Mouse (Mus musculus) CD4-positive, CD25-positive, alpha-beta regulatory T cell, adult 2 months (primary cell): ENCODE measurements around the gene Chdh.

Experiments
- DNase-seq: peaks from one replicate; pipeline ENCODE4 v3.0.0-alpha.2; 2012; ENCODE audit warnings: low read depth, low spot score

Chdh gene

DNA sequence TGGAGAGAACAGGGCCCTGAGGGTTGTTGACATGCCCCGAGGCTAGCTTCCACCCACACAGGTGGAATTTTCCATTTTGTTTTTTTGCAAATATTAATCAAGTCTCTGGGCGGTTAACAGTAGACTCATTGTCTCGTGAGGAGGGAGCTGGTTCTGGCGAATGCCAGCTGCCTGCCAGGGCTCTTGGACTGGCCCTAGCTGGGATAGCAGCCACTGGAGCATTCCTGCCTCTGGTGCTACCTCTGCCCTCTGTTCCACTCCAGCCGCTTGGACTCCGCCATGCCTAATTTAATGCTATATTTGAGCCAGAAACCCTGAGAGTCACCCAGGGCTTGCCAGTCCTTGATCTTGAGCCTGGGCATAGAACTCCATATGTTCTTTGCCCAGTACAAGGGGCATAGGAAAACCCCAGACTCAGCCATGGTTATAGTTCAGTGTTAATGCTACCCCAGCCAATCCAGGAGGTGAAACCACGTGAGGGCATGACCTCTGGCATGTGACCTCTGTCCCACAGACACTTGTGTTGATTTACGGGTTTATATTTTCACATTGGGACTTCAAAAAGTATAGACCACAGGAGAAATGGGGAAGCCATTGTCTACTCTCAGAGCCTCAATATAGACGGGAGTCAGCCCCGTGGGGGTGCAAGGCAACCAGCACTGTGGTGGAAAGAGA lies 3.2 kb downstream of the Chdh start:
- peak; percentile 29 for DNase-seq

DNA sequence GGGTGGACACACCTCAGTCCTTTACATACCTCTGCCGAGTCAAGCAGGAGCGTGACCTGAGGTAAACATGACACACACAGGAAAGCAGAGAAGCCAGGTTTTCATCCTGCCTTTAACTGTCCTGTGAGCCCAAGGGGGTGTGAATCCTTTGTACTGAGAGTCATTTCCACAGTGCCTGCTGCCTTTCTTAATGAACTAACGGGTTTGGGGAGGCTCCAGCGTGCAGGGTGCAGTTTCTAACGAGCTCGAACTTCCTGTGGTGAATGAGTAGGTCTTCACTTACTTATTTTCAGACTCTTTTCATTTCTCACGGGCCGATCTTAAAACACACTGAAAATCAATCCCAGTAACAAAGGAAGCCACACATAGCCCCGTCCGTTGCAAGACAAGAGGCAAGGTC lies 5.7 kb downstream of the Chdh start:
- peak; percentile 53 for DNase-seq

DNA sequence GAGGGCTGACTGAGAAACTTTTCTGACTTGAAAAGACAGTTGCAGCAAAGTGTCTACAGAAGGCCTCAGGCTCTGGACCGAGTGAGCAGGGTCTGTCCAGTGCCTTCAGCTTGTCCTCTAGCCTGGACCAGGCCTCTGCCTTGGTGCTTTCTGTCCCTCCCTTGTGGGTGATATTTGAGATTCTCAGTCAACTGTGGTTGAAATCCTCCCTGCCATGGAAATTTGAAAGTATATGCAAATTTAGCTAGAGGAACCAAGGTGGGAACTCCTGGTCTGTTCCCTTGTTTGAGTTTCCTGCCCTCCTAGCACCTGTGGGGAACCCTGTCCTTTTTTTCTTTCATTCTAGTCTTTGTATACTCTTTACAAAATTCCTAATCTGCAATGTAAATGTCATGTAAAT lies 6.2 kb downstream of the Chdh start:
- no peak for DNase-seq

DNA sequence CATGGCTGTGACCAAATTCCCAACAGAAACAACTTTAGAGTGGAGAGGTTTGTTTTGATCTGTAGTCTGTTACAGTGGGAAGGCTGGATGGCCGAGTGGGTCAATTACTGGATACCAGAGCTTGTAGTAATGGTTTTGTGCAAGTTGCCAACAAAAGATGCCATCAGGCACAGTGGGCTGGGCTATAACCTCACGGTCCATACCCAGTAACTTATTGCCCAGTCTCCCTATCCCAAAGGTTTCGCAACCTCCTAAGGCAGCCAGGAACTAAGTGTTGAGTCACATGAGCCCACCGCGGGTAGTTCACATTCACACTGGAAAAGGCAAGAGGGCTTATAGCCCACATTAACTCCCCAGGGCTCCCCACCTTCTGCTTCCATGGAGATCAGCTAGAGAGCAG lies 7.8 kb downstream of the Chdh start:
- no peak for DNase-seq

DNA sequence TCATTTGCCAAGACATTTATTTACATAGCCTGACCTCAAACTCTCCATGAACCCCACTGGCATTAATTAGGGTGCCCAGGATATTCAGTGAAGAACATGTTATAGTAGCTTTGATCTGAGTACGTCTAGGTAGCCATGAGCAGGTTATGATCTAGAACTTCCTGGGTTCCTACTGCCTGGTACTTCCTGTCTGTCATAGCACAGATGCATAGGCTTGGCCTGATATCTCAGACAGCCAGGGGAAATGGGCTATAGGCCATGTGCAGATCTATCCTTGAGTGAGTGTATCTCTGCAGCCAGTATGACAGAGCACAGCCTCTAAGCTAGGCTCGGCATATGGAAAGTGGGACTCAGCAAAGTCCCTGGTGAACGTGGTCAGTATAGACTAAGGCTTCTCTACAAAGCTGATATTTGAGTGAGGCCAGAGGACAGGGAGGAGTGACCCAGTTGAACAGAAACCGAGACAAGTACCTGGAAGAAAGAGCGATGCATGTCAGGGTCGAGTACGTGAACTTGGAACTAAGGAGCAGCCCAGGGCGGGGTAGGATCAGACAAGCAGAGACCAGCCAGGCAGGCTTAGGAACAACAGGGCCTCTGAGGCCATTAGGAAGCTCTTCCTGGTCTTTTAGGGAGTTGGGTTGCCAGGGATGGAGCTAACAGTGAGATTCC lies 9.1 kb downstream of the Chdh start:
- DNase-seq, result peak; percentile 22

DNA sequence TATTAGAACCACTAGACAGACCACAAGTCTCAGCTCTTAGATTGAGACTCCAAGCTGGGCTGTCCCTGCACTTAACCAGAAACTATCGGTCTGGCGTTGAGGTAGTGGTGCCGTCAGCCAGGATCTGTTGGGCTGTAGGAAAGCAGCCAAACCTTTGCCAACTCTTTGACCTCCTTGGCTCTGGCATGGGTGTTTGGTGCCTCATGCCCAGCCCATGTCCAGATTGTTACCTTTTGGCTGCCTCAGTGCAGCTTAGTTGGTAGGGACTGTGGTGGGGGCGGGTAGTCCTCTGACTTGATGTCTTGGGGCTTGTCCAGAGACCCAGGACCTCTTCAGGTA lies 9.6 kb downstream of the Chdh start:
- no peak for DNase-seq

DNA sequence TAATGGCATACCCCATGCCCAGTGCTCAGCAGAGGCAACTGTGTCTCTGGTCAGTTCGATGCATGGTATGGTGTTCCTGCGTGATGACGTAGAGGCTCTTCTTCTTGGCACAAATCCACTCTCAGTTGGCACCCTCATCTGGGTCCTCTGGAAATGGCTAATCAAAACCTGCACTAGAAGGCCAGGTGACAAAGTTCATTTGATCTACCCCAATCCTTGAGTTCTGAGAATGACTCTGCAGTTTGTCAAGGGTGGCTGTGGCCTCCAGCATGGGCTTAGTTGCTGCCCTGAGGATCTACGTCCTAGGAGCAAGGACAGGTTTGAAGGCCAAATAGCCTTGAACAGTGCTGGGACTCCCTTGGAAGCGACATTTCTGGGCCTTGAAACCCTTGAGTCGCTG lies 10.0 kb downstream of the Chdh start:
- DNase-seq, result no peak

DNA sequence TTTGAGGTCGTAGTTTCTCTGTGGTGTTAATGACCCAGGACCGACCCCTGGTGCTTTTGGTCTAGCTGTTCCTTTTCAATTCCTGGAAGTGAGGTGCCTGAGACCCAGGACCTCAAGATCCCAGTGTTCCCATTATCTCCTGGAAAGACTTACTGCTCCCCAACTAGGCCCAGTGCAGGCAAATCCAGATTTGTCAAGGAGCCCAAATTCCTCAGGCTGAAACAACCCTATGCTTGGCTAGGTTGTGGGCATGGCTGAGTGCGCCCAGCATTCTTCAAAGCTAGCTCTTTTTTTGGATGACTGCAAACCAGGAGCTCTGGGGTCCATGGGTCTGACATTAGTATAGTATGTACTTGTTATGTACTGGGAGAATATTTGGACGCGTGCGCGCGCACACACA lies 10.6 kb downstream of the Chdh start:
- no peak for DNase-seq

DNA sequence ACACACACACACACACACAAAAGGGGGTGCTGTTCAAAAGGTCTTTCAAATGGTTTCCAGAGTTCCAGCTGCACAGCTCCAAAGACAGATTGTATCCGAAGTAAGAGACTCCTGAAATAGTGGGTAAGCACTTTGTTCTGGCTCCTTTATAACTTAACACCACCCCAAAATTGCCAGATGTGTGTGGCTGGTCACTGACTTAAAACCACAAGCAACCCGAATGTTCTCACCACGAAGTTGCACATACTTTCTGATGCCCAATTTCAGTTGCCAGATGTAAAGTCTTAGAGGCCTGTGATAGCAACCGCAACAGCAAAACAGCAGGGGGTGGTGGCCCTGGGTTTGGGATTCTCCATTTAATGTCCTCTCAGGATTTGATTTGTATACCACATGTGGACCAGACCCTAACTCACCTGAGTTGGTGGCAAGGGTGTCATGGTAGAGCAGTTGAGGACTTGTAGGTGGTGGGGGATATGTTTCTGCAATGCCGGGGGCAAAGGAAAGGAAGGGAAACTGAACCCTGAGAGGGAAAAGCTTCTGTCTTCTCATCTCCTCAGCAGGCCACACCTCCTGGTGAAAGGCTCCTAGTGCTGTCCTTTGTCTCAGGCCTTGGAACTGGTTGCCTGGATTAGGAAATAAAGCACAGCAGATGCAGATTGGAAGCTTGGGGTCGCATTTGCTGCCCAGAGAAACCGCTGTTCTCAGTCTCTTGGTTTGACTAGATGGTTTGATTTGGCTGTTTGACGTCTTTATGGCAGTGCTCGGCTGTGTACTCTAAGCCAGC lies 11.2 kb downstream of the Chdh start:
- DNase-seq, result no peak

DNA sequence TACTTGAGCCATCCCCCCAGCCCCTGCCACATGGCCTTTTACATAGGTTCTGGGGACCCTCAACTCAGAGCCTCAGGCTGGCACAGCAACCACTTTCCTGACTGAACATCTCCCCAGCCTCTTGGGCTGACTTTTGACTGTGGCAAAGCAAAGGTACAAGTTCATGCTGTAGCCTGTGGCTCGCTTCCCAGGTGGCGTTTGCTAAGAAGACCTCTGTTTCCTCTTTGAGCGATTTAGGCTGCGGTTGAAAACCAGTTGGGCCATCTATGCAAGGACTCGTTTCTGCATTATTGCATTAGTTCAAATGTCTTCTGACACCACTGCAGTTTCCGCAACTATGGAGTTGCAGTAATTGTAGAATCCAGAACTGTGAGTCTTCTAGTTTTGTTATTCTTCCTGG lies 13.6 kb downstream of the Chdh start:
- no peak for DNase-seq

DNA sequence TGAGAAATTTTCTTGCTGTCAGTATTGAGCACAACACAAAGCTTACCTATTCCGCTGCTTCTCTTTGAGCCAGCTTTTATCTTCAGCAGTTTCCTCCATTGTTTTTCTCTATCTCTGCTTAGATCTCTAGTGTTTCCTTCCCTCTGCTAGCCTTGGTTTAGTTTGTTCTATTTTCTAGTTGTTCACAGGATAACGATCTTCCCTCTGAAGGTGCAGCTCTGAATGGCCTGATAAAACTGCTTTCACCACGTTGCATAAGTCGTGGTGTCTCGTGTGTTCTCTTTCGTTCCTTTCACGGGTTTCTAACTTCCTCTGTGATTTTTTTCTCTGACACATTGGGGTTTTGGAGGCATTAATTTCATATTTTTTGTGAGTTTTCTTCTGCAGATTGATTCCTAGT lies 15.6 kb downstream of the Chdh start:
- DNase-seq, result peak; percentile 55

DNA sequence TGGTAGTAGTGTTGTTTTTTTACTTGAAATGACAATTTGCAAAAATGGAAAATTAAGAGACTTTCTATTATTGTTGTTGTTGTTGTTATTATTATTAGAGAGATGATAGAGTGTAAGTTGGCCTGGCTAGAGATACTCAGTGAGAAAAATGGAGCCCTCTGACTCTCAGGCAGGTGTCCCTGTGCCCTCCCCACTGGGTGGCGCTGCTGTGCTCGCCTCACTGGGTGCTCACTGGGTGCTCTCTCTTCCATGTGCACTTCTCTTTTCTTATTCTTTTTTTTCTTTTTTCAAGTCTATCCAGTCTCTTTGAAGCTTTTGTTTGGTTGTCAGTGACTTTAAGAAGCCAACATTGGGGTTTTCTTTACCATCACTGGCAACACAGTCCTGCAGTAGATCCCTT lies 18.6 kb downstream of the Chdh start:
- DNase-seq, result peak; percentile 83

DNA sequence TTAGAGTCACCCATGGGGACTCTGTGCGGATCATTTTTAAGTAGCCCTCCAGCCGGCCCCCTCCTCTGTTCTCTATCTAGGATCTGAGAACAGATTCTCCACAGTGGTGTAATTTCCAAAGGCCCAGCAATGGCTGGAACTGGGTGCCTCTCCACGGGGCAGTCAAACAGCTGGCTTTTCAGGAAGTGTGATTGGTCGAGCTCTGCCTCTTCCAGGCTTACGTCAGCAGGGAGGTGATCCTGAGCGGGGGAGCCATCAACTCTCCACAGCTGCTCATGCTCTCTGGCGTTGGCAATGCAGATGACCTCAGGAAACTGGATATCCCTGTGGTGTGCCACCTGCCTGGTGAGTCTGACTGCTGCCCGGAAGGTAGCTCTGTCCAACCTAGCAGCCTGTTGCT lies 24.6 kb downstream of the Chdh start:
- no peak for DNase-seq

DNA sequence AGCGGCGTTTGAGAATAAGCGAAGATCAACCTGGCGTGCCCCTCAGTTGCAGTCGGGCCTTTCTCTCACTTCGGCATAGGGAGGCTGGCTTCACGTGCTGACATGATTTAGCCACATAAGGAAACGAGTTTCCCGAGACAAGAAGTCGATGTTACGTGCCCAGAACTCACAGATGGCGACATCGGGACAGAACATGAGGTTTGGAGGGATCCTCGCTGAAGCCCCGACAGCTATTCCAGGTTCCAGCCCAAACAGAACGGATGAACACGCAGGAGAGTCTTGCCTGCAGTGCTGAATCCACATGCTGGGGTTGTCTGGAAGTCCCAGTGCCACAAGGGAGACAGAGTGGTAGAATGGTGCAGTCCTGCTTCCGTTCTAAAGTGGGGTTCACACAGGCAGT lies 29.6 kb downstream of the Chdh start:
- DNase-seq, result no peak

DNA sequence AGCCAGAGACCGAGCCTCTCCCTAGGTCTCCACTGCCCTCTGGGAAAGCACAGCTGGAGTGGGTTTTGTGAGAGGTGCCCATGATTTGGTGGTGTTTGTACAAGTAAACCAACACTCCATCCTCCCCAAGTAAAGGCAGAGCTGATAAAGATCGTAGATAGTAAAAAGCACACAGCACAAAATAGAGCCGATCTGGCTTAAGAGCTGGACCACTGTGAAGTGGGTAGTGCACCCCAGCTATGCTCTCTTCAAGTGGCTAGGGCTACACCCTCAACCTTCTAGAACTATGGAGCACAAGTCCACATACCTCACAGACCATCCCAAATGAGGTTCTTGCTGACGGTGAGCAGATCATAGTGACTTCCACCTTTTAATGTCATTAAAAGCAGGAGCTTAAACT lies 30.6 kb downstream of the Chdh start:
- no peak for DNase-seq

DNA sequence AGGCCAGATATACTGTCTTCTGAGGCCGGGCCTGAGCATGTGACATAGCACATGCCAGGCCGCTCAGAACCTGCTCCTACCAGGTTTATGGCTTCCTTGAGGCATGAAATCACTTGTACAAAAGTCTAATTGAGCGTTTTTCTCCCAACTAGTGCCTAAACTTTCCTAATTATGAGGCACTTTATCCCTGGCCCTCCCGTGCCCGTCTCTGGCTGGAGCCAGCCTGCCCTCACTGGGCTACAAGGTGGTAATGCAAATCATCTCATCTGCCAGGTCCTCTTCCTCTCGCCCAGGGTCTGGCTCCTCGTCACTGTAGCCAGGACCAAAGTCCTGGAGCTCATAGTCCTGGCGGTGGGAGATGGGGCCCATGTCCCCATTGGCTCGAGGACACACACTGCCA lies 33.0 kb downstream of the Chdh start:
- DNase-seq, result no peak

DNA sequence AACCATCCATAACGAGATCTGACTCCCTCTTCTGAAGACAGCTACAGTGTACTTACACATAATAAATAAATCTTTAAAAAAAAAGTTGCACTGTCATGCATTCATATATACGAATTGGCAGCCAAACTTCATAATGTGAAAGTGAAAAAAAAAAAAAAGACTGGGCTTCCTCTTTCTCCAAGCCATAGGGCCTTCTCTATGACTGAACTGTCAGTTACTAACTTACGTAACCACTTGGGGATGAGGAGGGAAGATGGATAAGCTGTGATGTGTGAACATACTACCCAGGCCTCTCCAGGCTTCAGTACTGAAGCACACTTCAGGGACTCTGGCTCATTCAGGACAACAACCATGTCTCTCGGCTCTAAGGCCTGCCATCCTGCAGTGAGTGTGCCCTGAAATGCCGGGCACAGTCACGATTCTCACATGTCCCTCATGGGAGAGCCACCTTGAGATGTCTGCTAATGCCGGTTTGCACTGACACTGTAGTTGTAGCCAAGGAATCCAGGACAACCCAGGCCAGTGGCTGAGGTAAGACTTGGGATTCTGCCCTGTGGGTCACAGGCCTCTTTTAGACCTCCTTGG lies 34.6 kb downstream of the Chdh start:
- DNase-seq, result no peak

DNA sequence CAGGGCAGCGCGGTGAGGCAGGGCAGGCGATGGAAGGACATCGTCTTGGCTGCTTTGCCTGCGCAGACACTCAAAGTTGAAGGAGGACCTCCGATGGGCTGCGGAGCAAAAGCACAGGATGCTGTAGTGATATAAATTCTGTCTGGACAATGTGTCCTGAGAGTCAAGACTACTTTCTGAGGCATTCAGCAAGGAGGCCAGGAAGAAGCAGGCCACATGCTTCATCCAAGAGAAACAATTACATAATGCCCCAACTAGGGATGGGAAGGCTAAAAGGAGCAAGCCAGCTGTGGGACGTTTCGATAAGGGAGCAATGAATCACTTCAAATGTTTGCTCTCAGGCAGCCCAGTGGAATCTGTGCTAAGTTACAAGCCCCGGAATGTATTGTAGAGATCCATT lies 36.4 kb downstream of the Chdh start:
- no peak for DNase-seq

DNA sequence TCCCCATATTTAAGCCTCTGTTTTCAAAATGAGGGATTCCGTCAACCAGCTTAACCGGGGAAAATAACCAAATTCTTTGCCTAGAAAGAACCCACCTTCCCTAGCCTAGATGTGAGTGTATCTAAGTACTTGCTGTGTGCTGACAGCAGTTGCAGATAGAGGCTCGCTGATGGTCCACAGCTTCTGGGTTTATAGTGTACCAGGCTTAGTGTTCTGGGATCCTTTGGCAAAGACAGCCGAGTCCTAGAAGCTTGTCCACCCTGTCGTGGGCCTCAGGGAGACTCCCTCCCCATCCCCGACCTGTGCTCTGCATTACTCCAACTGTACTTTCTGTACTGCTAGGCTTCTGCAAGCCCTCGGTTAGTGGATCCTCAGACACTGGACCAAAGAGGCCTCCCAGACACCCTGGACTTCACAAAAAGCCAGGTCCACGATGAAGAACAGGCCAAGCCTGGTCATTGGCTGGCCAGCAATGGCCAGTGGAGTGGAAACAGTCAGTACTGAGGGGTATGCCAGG lies 36.9 kb downstream of the Chdh start:
- DNase-seq, result no peak

DNA sequence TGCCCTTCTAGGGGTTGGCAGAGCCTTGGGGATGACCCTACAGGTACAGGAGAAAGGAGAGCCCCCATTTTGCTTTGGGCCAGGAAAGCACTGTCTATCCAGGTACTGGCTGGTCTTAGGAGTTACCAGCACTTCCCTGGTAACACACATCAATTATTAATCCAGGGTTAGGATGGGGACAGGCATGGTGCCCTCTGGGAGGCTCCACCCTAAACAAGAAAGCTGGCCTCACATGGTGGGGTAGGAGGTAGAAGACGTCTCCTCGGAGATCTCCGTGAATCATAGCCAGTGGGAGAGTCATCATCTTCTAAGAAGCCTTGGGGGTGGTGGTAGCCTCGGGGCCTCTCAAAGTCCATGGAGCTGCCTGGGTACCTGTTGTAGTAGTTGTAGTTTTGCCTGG lies 38.2 kb downstream of the Chdh start:
- no peak for DNase-seq

DNA sequence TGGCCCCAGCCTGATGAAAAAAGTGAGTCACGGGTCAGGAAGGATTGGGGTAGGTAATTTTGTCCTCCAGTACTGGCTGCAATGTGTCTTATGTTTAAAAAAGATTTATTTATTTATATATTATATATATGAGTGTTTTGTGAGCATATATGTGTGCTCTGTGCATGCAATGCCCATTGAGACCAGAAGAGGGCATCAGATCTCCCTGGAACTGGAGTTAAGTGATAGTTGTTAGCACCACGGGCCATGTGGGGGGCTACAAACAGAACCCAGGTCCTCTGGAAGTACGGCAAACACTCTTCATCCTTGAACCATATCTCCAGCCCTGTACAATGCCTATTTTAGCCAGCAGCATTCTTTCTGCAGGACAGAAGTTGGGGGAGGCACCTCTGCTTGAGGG lies 39.2 kb downstream of the Chdh start:
- peak; percentile 20 for DNase-seq

DNA sequence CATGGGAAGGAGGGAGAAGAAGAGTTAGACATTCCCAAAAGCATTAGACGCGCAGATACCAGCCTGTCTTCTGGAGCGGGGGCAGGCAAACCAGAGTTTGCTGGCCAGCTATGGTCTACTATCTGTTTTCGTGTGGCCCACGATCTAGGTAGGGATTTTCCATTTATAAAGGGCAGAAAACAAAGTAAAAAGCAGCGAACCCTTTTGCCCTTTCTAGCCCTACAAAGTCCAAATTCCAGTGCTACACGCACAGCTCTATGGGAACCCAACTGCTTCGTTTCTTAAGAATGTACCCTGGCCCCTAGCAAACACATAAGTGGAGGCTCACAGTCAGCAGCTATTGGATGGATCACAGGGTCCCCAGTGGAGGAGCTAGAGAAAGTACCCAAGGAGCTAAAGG lies 41.5 kb downstream of the Chdh start:
- DNase-seq, result no peak

DNA sequence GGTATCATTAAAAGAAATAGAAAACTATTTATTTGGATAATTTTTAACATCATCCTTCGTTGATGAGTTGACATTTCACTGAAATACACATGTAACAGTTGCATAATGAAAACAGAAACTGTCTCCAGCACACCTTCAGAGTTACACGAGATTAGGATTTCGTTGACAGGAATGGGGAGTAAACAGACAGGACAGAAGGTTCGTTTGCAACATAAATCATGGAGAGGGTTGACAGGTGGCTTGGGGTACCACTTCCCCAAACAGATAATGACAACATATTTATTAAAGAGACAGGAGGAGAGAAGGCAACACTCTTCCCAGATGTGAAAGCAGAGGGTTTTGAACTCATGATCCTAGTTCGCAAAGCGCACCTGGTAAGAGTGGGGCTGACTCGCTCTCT lies 46.1 kb downstream of the Chdh start:
- DNase-seq, result no peak
